Mouse (Mus musculus) urinary bladder, adult 2 months (tissue): ENCODE results near the gene Ostc. TPM values are rescaled to one million over a fixed set of nuclear protein-coding genes. Genes with fewer than 3 reads are reported as not detected.

Experiments used
- polyA plus RNA-seq: library from polyadenylated mRNA; depleted of rRNA; stranded (reverse); fragments of >200 nt; gene quantifications from 2 replicates; pipeline ENCODE4 v1.2.3, GENCODE M21; 2012; rRNA removed

Ostc gene
- polyA plus RNA-seq, 1 experiment: 103 TPM

Other genes starting within 250 kb of the Ostc start
- not detected in 2 replicates for gene Etnppl, start 92.0 kb downstream of the Ostc start, polyA plus RNA-seq
- gene Rpl34, start 21.0 kb upstream of the Ostc start, polyA plus RNA-seq: 2,153 and 2,445 TPM in 2 replicates